In the genomic region with DNA sequence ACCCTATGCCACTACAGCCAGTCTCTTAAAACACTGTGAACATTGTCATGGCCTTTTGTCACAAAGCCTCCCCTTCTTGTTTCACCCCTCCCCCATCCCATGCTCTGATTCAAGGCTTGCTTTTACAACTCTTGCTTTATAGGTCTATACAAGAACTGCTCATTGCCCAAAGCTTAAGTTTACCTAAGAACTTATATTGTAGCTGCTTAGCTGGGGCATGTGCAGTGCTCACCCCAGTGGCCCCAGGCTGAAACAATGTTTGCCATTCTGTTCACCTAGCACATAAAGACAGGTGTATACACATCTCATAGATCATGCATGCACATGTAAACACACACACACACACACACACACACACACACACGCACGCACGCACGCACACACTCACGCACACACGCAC, we compare ENCODE assay signal across 20 mouse cellular contexts. TPM values are rescaled to one million over a fixed set of nuclear protein-coding genes. Genes with fewer than 3 reads are reported as not detected.
DNase-seq lines count a peak whose midpoint lies in the region; ATAC-seq and TF ChIP-seq lines count a peak whose summit lies in the region.
"Had no signal": no experiment of that assay in that cellular context is flagged by ENCODE, and none has a peak within 500 bp of the region (broad histone marks: within the 10 kb centered on the region; RNA-seq: fewer than 3 reads in every experiment).

No protein-coding gene starts in this region.

- H3K4me2 ChIP-seq in neural tube, embryonic 13.5 days: no peak overlapping the region
- no peak overlapping the region for H3K4me2 ChIP-seq in neural tube, embryonic 15.5 days
- H3K4me2 ChIP-seq in stomach, embryonic 16.5 days (ENCODE audit: low read depth, low read length): no peak overlapping the region
- H3K4me2 ChIP-seq: embryonic facial prominence, embryonic 12.5 days; forebrain, embryonic 13.5 days; heart, embryonic 11.5 days; heart, embryonic 15.5 days; hindbrain, embryonic 14.5 days had no signal

- DNase-seq in gastrocnemius, adult 2 months: no peak
- DNase-seq in gastrocnemius, postnatal 25 days: no peak
- DNase-seq in adrenal gland, postnatal 10 days: no peak
- DNase-seq in kidney, adult 9 months: no peak
- DNase-seq: adrenal gland, postnatal 14 days; cerebellum, adult 11-12 months; cerebellum, adult 9-10 months; cerebellum, postnatal 25 days; heart, adult 2 months had no signal

- TF ChIP-seq CTCF in gastrocnemius, adult 2 months (IDR thresholded peaks at IDR 0.05): no peak

- 90% methylated on average over 6 of the region's 6 CpGs for WGBS in neural tube, embryonic 13.5 days
- 96% methylated on average over 6 of the region's 6 CpGs for WGBS in neural tube, embryonic 15.5 days
- 89% methylated on average over 6 of the region's 6 CpGs for WGBS in stomach, embryonic 16.5 days

- peak overlapping the region; percentile 54; the same call in 1 of the 2 replicates for H3K27ac ChIP-seq in gastrocnemius, adult 2 months
- peak overlapping the region; percentile 56; the same call in 1 of the 2 replicates for H3K27ac ChIP-seq in neural tube, embryonic 13.5 days (replicated peaks)
- no peak overlapping the region for H3K27ac ChIP-seq in neural tube, embryonic 15.5 days (replicated peaks)
- H3K27ac ChIP-seq in stomach, embryonic 16.5 days (ENCODE audit: low read length): peak overlapping the region; percentile 88
- H3K27ac ChIP-seq: embryonic facial prominence, embryonic 12.5 days; forebrain, embryonic 13.5 days; hindbrain, embryonic 10.5 days; hindbrain, embryonic 14.5 days had no signal

- no peaks in the 10 kb centered on the region for H3K36me3 ChIP-seq in neural tube, embryonic 13.5 days
- no peaks in the 10 kb centered on the region for H3K36me3 ChIP-seq in neural tube, embryonic 15.5 days
- H3K36me3 ChIP-seq in stomach, embryonic 16.5 days (ENCODE audit: control insufficient read depth, insufficient read depth, low read length): no peaks in the 10 kb centered on the region
- H3K36me3 ChIP-seq: embryonic facial prominence, embryonic 12.5 days; heart, embryonic 15.5 days; hindbrain, embryonic 10.5 days had no signal

- no peak for ATAC-seq in neural tube, embryonic 13.5 days (ENCODE audit: low read depth)
- no peak for ATAC-seq in neural tube, embryonic 15.5 days (ENCODE audit: low FRiP score)
- ATAC-seq in stomach, embryonic 16.5 days (ENCODE audit: insufficient read depth, low FRiP score): no peak
- ATAC-seq: forebrain, embryonic 13.5 days had no signal

- H3K9ac ChIP-seq in neural tube, embryonic 13.5 days: no peak overlapping the region
- no peak overlapping the region for H3K9ac ChIP-seq in neural tube, embryonic 15.5 days (replicated peaks)
- no peak overlapping the region for H3K9ac ChIP-seq in stomach, embryonic 16.5 days (ENCODE audit: low read length)
- H3K9ac ChIP-seq: embryonic facial prominence, embryonic 12.5 days; forebrain, embryonic 13.5 days; heart, embryonic 15.5 days; hindbrain, embryonic 14.5 days had no signal

- intact Hi-C loops in gastrocnemius, adult 2 months (cut with DNase I): no loop called here

- H3K27me3 ChIP-seq in neural tube, embryonic 13.5 days: no peaks in the 10 kb centered on the region
- no peaks in the 10 kb centered on the region for H3K27me3 ChIP-seq in neural tube, embryonic 15.5 days (replicated peaks)
- no peaks in the 10 kb centered on the region for H3K27me3 ChIP-seq in stomach, embryonic 16.5 days (ENCODE audit: control insufficient read depth, insufficient read depth, low read length)
- H3K27me3 ChIP-seq: embryonic facial prominence, embryonic 12.5 days; heart, embryonic 15.5 days had no signal

- H3K4me1 ChIP-seq in neural tube, embryonic 13.5 days (replicated peaks): peaks cover 22% of the 10 kb centered on the region
- H3K4me1 ChIP-seq in neural tube, embryonic 15.5 days: peaks cover 28% of the 10 kb centered on the region
- H3K4me1 ChIP-seq in stomach, embryonic 16.5 days (ENCODE audit: control insufficient read depth, insufficient read depth, low read length): peaks cover 22% of the 10 kb centered on the region

- H3K4me3 ChIP-seq in gastrocnemius, adult 2 months: no peak overlapping the region
- no peak overlapping the region for H3K4me3 ChIP-seq in neural tube, embryonic 13.5 days
- no peak overlapping the region for H3K4me3 ChIP-seq in neural tube, embryonic 15.5 days (replicated peaks)
- no peak overlapping the region for H3K4me3 ChIP-seq in stomach, embryonic 16.5 days (replicated peaks; ENCODE audit: low read length)
- H3K4me3 ChIP-seq: embryonic facial prominence, embryonic 12.5 days; forebrain, embryonic 13.5 days; heart, adult 2 months; heart, embryonic 15.5 days; hindbrain, embryonic 10.5 days had no signal

- H3K9me3 ChIP-seq in neural tube, embryonic 13.5 days: no peaks in the 10 kb centered on the region
- no peaks in the 10 kb centered on the region for H3K9me3 ChIP-seq in neural tube, embryonic 15.5 days (replicated peaks)
- no peaks in the 10 kb centered on the region for H3K9me3 ChIP-seq in stomach, embryonic 16.5 days (replicated peaks; ENCODE audit: control insufficient read depth, low read length)
- H3K9me3 ChIP-seq: embryonic facial prominence, embryonic 12.5 days; forebrain, embryonic 13.5 days; heart, embryonic 15.5 days; hindbrain, embryonic 10.5 days had no signal

RNA-seq across cellular contexts. Expression of a gene that starts 25.9 kb away (rescaled TPM):
- 10 to 100 TPM; 18.3 to 50.1 TPM for total RNA-seq in gastrocnemius, adult 2 months (2021)
- total RNA-seq in gastrocnemius, postnatal 25 days (2021): 10 to 100 TPM; 19.1 to 26.1 TPM
- polyA plus RNA-seq in neural tube, embryonic 13.5 days (2015; fragmentation: Nextera tagmentation; extraction: Ambion mirVana): 0.13 and 0.22 TPM in 2 replicates
- polyA plus RNA-seq in neural tube, embryonic 15.5 days (2015; fragmentation: Nextera tagmentation; extraction: Ambion mirVana): 0.31 and 0.84 TPM in 2 replicates
- polyA plus RNA-seq in stomach, embryonic 16.5 days (2015; fragmentation: Nextera tagmentation; extraction: Ambion mirVana): 15.8 and 16.4 TPM in 2 replicates
- total RNA-seq in adrenal gland, postnatal 10 days (2021): 1 to 10 TPM in 1 of 2 experiments, under 1 TPM in 1; 0.81 to 6.0 TPM
- total RNA-seq: adrenal gland, postnatal 14 days; MEL had no signal
- polyA plus RNA-seq: cortical plate, adult 2 months; forebrain, embryonic 13.5 days; hindbrain, embryonic 14.5 days had no signal
